Mouse (Mus musculus) cerebellum, adult 18-20 months (tissue): Measurements from ENCODE around the gene Gak.

ENCODE experiments used
- DNase-seq, 2 experiments: peaks; one replicate each; pipeline ENCODE4 v3.0.0; 2021

Gak gene

DNA sequence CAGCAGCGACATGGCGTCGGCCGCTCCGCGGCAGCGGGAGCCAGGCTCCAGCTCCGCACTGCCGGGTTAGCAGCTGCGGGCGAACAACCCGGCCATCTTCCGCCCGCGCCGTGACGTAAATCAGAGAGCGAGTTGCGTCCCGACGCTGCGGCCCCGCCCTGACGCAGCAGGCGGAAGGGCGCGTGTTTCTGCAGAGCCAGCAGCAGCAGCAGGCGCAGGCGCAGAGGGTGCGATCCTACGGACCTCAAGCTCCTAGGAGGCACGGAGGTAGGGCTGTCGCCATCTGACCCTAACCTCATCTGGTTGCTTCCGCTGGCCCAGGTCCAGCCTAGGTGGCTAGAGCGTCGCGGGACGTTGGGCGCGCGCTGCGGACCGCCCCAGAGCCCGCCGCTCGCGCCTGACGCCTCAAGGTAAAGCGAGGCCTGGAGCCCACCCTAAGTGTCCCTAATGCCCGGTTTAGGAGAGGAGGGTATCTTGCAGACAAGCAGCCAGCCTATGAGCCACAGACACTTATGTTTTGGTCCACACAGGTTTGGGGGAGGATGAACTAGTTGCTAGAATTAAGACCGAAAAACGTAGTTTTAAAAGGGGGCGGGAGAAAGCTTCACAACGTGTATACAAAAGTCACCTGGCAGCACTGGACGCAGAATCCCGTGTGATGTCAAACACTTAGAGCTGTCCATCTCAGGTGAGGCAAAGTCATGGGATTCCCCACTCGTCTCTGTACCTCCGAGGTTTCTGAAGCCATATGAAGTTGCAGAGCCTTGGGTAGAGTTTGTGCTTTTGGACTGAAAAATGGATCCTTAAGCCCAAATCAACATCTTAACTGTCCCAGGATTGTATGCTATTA is at the start of gene Gak, which contains the start of gene Tmem175:
Gak (minus strand) TSS at position 122 of the 850 bp plus-strand sequence.
Tmem175 (plus strand) TSS at position 137 of the 850 bp plus-strand sequence.
- DNase-seq: peak; percentile 95

DNA sequence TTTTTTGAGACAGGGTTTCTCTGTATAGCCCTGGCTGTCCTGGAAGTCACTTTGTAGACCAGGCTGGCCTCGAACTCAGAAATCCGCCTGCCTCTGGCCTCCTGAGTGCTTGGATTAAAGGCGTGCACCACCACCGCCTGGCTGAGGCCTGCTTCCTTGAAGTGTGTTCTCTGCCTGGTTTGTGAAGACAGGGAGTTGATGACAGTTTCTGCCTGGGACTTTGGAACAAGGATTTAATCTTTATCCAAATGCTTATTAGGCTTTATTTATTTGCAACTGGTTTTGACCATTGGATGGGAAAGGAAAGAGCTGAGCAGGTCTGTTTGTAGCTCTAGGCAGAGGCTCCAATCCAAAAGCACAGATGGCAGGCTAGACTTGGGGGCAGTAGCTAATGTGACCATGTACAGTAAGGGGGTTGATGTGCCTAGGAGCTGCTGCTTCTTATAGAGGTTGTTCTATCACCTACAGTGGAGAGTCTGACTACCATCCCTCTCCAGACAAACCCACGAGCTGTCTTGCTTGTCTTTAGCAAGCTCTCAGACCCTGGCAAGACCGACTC is 48.8 kb upstream of the Gak start:
- peak; percentile 30 to 44 for DNase-seq

DNA sequence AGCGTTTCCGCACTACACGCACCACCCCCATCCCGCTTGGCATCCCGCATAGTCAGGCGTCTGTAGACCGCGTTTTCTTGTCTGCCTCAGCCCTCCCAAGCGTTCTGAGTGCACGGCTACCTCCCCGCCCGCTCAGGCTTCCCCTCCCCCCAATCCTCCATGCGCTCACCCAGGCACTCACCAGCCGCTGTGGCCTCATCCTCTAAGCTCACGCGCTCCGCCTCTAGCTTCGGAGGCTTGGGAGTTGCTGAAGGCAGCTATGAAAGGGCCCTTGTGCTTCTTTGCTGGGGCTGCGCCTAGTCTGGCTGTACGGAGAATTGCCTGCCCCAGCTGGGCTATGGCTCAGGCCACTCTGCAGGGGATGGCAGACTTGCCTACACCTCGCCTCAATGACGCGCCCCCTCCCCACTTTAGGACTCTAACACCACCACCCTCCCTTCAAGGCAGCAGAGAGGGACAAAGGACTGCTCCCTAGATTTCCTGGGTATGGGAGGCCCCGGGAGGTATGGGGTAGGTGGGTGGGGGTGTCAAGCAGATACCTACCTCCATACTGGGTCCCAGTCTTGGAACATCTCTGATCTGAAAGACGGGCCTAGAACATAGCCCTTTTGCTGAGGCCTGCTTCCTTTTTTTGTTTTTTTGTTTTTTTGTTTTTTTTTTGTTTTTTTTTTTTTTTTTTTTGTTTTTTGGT is 48.2 kb upstream of the Gak start:
- peak; percentile 68 to 72 for DNase-seq

DNA sequence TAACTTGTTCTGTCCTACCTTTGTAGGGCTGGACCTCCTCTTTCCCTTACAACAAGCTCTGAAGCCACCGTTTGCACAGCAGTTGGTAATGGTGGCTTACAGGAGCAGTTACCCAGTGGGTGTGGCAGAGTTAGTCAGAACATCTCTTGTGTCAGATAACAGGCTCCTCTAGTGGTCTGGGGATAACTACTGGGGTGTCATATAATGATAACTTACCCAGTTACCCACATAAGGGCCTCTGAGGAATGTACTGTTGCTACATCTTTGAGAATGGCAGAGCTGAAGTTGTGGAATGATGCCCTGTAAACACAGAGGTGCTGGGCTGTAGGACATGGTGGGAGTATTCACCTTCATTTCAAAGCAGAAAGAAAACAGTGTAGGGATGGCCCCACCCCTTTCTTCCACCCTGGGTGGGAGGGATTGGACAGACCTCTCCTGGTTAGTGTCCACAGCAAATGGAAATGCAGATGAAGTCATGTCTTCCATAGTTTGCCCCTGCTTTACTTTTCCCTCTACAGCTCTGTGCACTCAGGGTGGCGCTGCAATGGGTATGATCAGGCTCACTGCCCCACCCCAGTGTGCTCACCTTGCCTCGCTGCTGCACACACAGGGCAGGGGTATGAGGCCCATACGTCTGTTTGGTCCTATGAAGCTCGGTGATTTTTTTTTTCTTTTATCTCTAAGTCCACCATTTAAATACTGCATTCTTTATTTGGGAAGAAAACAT is 47.4 kb upstream of the Gak start:
- DNase-seq: no peak

- no peak for DNase-seq
Measured at GRCm38 (mm10) chr5:108675251-108675816, 45.8 kb upstream of the Gak start, which contains the start of gene Slc26a1. Gene Slc26a1 (minus strand): TSS chr5:108675569.

DNA sequence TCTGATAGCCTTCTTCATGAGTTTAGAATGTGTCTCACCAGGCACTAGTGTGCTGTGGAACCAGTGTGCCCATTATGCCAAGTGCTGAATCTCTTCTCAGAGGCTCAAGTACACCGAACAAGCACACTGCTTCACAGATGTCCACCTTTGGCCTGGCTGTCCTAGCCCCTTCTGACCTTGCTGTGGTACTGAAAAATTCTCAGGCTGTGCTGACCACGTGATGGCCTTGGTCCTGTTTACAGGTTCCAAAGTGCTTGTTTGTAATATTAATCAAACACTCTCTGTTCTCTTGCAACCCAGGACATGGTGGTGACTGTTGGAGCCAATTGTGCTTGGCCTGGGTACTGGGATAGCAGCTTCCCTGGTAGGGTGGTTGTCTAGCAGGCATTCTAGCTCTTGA is 45.1 kb upstream of the Gak start:
- no peak for DNase-seq

DNA sequence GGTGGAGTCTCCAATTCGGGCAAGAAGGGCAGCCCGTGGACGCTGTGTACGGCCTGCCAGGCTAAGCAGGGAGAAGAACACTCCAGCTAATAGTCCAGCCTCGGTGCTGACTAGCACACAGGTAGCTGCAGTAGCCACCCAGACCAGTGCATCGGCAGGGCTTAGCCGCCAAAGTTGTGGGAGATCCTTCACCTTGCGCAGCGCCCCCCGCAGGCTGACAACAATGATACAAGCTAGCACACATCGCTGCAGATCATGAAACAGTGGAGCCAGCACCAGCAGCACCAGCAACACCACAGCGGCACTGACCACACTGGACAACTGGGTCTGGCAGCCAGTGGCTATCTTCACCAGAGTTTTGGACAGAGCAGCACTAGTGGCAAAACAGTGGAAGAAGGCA is 42.2 kb upstream of the Gak start:
- DNase-seq: no peak

- peak; percentile 47 to 48 for DNase-seq
Measured at GRCm38 (mm10) chr5:108670785-108671184, 41.2 kb upstream of the Gak start.

DNA sequence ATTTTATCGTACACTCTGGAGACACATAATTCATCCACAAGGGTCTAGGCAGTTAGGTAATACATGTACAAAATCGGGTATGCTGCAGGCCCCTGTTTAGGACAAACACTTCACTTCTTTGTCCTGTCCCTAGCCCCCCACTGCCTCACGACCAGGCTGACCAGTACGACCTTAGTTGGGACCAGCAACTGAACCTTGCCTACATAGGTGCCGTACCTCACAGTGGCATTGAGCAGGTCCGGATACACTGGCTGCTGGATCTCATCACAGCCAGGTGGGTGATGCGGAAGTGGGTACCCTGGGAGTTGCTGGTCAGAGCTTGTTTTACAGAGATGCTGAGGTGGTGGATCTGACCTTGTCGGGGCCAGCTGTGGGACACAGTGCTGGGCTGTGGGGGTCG is 40.4 kb upstream of the Gak start:
- DNase-seq: peak in 1 of 2 experiments; percentile 33

- peak; percentile 87 to 90 for DNase-seq
Measured at GRCm38 (mm10) chr5:108668977-108669936, 39.7 kb upstream of the Gak start, which contains the start of gene Dgkq. Gene Dgkq (minus strand): TSS chr5:108669672.

DNA sequence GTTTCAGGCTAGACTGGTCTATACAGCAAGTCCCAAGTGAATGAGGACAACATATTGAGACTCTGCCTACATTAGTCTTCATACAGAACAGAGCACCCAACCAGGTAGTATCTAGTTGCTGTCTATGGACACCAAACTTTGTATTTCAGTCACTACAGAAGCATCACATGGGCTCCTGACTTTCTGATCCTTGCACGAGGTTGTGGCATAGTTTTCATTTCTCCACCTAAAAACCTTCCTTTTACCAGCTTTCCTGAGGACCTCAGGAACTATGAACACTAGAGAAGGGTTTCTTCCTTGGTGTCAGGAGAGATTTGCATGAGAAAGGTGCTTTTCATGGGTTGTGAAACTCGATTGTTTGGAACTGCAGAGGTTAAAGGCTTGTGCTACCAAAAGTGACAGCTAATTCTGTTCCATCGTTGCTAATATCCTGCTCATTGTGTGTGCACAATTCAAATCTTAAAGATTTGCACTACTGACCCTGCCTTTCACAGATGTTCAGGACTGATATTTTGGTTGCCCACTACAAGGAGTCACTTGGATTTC is 38.9 kb upstream of the Gak start:
- no peak for DNase-seq

DNA sequence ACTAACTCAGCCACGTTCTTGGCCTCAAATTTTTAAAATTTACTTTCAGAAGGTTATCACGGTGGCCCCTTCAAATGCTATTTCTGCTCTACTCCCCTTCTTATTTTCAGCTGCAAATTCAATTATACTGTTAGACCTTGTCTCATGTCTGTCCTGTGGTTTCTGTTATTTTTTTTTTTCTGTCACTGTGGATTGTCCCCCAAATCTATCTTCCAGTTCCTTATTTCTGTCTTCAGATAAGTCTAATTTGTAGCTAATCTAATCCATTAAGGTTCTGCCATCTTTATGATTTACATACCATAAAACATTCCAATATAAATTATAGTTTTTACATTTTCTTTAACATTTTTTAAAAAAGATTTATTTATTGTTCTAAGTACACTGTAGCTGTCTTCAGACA is 37.8 kb upstream of the Gak start:
- DNase-seq: no peak

DNA sequence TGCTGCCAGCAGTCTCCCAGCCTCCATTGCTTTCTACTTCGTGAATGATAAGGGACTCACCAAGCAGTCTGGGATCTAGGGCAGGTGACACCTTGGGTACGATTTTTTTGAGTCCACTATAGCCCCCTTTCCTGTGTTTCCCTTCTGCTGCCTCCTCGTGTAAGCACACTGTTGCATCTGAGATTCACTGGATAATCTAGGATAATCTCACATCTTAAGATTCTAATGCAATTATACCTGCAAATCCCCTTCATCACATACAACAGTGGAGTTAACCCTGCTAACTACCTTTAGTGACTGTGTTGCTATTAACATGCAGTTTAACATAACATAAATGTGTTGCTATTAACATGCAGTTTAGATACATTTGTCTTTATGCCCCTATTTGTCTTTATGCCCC is 35.5 kb upstream of the Gak start:
- DNase-seq: no peak

DNA sequence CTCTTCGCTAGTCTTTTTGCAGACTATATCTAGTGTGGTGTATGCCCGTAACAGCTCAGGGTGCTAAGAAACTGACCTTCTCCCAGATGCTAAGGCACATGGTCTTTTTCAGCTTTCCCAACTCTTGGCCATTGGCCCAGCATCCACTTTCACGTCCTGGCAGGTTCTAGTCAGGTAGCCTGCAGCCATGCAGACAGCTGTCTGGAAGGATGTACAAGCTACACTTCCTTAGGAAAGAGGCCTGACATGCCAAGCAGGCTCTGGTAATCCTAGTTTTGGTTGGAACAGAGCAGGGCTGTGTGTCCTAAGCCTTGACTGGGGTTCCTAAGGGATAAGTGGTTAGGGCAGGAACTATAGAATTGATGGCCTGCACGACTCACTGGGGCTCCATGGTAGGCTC is 33.2 kb upstream of the Gak start:
- DNase-seq: no peak

- DNase-seq: peak; percentile 94 to 97
Measured at GRCm38 (mm10) chr5:108660632-108661268, 31.2 kb upstream of the Gak start.

DNA sequence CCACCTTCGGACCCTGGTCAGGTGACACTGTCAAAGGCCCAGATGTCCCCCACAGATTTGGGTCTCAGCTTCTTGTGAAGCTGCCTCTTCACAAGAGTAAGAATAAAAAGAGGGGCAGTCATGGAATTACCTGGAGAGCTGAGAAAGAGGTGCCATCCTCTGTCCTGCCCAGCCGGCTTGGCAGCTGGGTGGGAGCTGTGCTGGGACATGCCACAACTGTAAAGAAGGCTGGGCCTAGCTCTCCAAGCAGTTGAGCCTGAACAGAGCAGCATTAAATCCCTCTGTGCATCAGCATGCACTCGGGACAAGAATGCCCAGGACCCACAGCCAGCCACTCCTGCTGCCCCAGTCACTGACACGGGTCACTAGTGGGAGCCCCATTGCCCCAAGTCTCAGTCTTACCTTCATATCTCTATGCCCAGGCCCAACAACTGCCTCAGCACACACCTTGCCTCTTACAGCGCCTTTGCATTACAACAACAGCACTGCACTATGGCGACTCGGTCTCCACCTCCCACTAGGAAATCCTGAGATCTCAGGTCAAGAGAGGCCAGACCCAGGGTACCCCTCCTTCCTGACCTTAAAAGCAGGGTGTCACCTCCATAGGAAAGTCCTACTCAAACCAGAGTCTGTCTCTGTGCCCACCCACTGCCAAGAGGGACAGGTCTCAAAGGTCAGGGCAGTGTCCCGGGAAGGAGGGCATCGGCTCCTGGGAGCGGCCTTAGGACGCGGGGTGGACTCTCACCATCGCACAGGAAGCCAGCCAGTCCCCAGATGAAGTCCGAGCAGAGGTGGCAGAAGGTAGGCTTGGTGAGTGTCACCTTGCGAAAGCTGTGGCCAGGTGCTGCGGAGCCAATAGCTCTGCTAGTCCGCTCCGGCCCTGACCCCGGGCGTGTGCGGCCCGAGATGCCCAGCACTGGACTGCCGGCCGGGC is 30.4 kb upstream of the Gak start, which contains the start of gene Idua:
Idua (plus strand) TSS at position 634 of the 934 bp plus-strand sequence.
- no peak for DNase-seq

DNA sequence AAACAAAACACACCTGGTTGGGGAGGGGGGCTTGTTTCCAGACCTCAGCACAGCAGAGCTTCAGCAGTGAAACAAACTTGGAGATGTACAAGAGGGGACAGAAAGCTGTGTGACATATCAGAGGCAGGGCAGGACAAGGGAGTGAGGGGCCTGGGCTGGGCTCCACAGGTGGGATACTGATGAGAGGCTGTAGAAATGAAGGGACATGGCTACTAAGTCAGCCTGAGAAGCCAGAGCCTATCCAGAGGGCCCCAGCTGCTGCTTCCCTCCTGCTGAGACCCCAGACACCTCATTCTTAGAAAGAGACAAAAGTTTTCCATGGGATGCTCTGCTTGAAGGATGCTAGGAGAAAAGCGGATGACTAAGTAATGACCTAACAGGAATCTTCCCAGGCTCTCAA is 29.1 kb upstream of the Gak start:
- DNase-seq: no peak

GRCm38 (mm10) chr5:108657406-108657805 is 27.9 kb upstream of the Gak start:
- DNase-seq: no peak
